Mouse (Mus musculus): ENCODE data around the gene Haghl. TPM values are rescaled to one million over a fixed set of nuclear protein-coding genes. Genes with fewer than 3 reads are reported as not detected.

The Haghl gene
- polyA plus RNA-seq, 1 experiment from 2014 or later = 76.4 TPM

- Histone ChIP-seq H3K27me3 (ENCODE audit: control insufficient read depth, insufficient read depth, low read length) (no peaks in the 10 kb centered on the region), H3K4me1 (ENCODE audit: control insufficient read depth, insufficient read depth, low read length) (peaks cover 18% of the 10 kb centered on the region), H3K4me2 (no peak overlapping the region), H3K4me3 (ENCODE audit: low read depth, low read length) (no peak overlapping the region), H3K36me3 (ENCODE audit: control insufficient read depth, insufficient read depth, low read length) (peaks cover 20% of the 10 kb centered on the region), H3K27ac (ENCODE audit: low read depth, low read length) (no peak overlapping the region), H3K9ac (ENCODE audit: low read length) (no peak overlapping the region), H3K9me3 (ENCODE audit: control insufficient read depth, low read length) (no peaks in the 10 kb centered on the region)
- DNase-seq (ENCODE audit: low spot score, missing footprints) = no peak
- ATAC-seq (ENCODE audit: low FRiP score) = no peak
- WGBS = 84% methylated on average over 6 of the region's 6 CpGs
Measured at GRCm38 (mm10) chr17:25781339-25781738, 4.1 kb downstream of the Haghl start.

DNA sequence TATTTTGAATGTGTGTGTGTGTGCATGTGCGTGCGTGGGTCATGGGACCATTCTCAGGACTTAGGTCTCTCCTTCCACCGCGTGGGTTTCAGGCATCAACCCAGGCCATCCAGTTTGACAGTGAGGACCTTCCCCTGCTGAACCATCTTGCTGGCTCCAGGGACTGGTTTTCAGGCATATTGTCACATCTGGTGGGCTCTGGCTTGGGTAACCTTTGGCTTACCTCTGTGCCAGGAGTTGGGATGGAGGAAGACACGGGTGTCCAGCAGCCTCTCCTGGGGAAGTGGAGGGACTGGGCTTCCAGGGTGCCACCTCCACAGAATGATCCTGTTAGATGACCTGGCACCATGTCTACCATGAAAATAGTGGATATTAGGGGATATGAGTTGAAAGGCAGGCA, 7.5 kb downstream of the Haghl start:
- Histone ChIP-seq H3K36me3 (ENCODE audit: control insufficient read depth, insufficient read depth, low read length) (peaks cover 12% of the 10 kb centered on the region), H3K4me2 (no peak overlapping the region)
- ATAC-seq (ENCODE audit: low FRiP score) = no peak

DNA sequence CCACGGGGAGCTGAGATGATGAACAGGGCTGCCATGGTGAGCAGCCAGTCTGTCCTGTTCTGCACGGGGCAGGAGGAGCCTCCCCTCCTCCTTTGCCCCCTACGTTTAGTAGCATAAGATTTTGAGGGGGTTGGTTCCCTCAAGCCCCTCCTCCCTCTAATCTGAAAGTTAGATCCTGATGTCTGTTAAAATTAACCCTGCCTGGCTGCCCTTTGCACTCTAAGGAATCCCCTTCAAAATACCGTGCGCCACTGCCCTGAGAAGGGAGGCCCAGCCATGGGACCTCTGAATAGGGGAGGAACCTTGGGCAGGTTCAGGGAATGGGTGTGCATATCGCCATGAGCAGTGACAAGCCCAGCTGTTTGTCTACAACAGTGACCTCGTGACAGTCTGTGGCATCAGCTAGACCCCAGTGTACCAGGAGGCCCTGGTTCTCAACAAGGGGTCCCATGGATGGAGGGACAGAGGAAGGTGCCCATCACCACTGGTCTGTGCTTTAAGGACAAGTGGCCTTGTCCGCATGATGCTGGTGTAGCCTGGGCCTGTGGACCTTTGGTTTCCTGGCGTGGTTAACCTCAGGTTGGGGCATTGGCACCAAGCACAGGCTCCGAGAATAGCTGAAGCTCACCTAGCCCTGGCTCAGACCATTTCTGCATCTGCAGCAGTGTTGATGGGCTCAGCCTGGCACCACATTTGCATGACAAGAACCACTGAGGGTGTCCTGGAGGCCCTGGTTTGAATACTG, 10.0 kb downstream of the Haghl start:
- H3K4me2 ChIP-seq = no peak overlapping the region
- H3K4me1 ChIP-seq (ENCODE audit: control insufficient read depth, insufficient read depth, low read length) = peaks cover 4% of the 10 kb centered on the region; the same call in 1 of the 2 replicates
- 81% methylated on average over 10 of the region's 10 CpGs for WGBS
- no peak for DNase-seq (ENCODE audit: low spot score, missing footprints)
- no peak overlapping the region for H3K9ac ChIP-seq (ENCODE audit: low read length)
- no peaks in the 10 kb centered on the region for H3K9me3 ChIP-seq (ENCODE audit: control insufficient read depth, low read length)
- H3K27ac ChIP-seq (ENCODE audit: low read depth, low read length) = no peak overlapping the region
- no peaks in the 10 kb centered on the region for H3K36me3 ChIP-seq (ENCODE audit: control insufficient read depth, insufficient read depth, low read length)
- no peaks in the 10 kb centered on the region for H3K27me3 ChIP-seq (ENCODE audit: control insufficient read depth, insufficient read depth, low read length)
- no peak for ATAC-seq (ENCODE audit: low FRiP score)
- H3K4me3 ChIP-seq (ENCODE audit: low read depth, low read length) = no peak overlapping the region

More for the DNA sequence above, 7.5 kb downstream of the Haghl start:
- Histone ChIP-seq H3K27ac (ENCODE audit: low read depth, low read length) (no peak overlapping the region), H3K9ac (ENCODE audit: low read length) (no peak overlapping the region), H3K27me3 (ENCODE audit: control insufficient read depth, insufficient read depth, low read length) (no peaks in the 10 kb centered on the region), H3K4me1 (ENCODE audit: control insufficient read depth, insufficient read depth, low read length) (peaks cover 4% of the 10 kb centered on the region; the same call in 1 of the 2 replicates), H3K9me3 (ENCODE audit: control insufficient read depth, low read length) (no peaks in the 10 kb centered on the region), H3K4me3 (ENCODE audit: low read depth, low read length) (no peak overlapping the region)
- DNase-seq (ENCODE audit: low spot score, missing footprints) = no peak
- 91% methylated on average over 5 of the region's 5 CpGs for WGBS

DNA sequence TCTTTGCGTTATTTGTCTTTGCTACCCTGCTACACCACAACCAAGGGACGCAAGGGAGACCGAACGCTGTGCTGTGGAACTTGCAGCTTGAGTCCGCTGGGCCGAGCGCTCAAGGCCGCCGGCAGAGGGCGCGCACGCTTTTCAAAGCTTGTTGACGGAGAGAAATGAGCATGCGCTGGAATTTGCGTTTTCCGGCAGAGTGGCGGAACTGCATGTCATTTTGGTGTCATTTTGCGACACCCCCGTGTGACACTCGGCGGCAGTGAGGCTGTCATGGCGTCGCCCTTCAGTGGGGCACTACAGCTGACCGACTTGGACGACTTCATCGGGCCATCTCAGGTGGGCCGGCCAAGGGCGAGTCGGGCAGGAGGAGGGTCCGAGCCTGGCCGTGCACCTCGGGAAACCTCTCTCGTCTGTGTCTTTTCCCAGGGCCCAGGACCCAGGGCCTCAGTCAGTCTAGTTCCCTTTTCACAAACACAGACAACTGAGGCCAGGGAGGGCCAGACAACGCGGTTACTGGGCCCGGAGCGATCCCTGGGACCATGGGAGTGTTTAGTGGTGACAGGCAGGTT, 11.8 kb downstream of the Haghl start, which contains the start of gene Narfl:
Narfl (plus strand) TSS at position 228 of the 572 bp plus-strand sequence.
- Histone ChIP-seq H3K4me3 (ENCODE audit: low read depth, low read length) (peak within 1 kb of the TSS; percentile 67), H3K9me3 (ENCODE audit: control insufficient read depth, low read length) (no peaks in the 10 kb centered on the region), H3K4me1 (ENCODE audit: control insufficient read depth, insufficient read depth, low read length) (peaks cover 4% of the 10 kb centered on the region; the same call in 1 of the 2 replicates), H3K9ac (ENCODE audit: low read length) (peak within 1 kb of the TSS; percentile 76), H3K36me3 (ENCODE audit: control insufficient read depth, insufficient read depth, low read length) (no peaks in the 10 kb centered on the region), H3K4me2 (peak within 1 kb of the TSS; percentile 70), H3K27me3 (ENCODE audit: control insufficient read depth, insufficient read depth, low read length) (no peaks in the 10 kb centered on the region), H3K27ac (ENCODE audit: low read depth, low read length) (no peak within 1 kb of the TSS)
- peak; percentile 86 for ATAC-seq (ENCODE audit: low FRiP score)
- DNase-seq (ENCODE audit: low spot score, missing footprints) = peak; percentile 100
- WGBS = under 1% methylated on average over 37 of the region's 37 CpGs

DNA sequence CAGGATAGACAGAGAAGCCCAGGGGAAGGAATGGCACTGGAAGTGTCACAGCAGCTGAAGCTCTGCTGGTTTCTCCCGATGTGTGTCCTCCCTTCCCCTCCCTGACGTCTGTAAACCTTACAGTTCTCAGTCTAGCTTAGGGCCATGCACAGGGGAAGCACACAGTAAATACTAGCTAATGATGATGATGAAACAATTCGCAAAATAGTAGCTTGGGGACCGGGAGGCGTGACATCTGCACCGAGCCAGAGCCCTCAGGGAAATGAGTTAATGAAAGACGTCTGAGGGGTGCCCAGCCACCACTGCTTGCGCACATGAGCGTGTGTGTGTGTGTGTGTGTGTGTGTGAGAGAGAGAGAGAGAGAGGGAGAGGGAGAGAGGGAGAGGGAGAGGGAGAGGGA, 16.1 kb downstream of the Haghl start:
- H3K36me3 ChIP-seq (ENCODE audit: control insufficient read depth, insufficient read depth, low read length) = no peaks in the 10 kb centered on the region
- no peak overlapping the region for H3K4me3 ChIP-seq (ENCODE audit: low read depth, low read length)
- WGBS = 69% methylated on average over 9 of the region's 9 CpGs
- H3K9ac ChIP-seq (ENCODE audit: low read length) = no peak overlapping the region
- H3K27me3 ChIP-seq (ENCODE audit: control insufficient read depth, insufficient read depth, low read length) = 0 out of 2 replicates have a peak, but pooled peaks cover 3% of the 10 kb centered on the region
- H3K4me2 ChIP-seq = no peak overlapping the region
- H3K9me3 ChIP-seq (ENCODE audit: control insufficient read depth, low read length) = no peaks in the 10 kb centered on the region
- H3K4me1 ChIP-seq (ENCODE audit: control insufficient read depth, insufficient read depth, low read length) = peaks cover 4% of the 10 kb centered on the region; the same call in 1 of the 2 replicates
- no peak overlapping the region for H3K27ac ChIP-seq (ENCODE audit: low read depth, low read length)
- no peak for ATAC-seq (ENCODE audit: low FRiP score)
- no peak for DNase-seq (ENCODE audit: low spot score, missing footprints)

- Histone ChIP-seq H3K27me3 (ENCODE audit: control insufficient read depth, insufficient read depth, low read length) (peaks cover 7% of the 10 kb centered on the region), H3K4me1 (ENCODE audit: control insufficient read depth, insufficient read depth, low read length) (0 out of 2 replicates have a peak, but pooled peaks cover 5% of the 10 kb centered on the region), H3K4me2 (no peak overlapping the region), H3K36me3 (ENCODE audit: control insufficient read depth, insufficient read depth, low read length) (no peaks in the 10 kb centered on the region), H3K9ac (ENCODE audit: low read length) (no peak overlapping the region), H3K9me3 (ENCODE audit: control insufficient read depth, low read length) (no peaks in the 10 kb centered on the region), H3K4me3 (ENCODE audit: low read depth, low read length) (no peak overlapping the region), H3K27ac (ENCODE audit: low read depth, low read length) (no peak overlapping the region)
- DNase-seq (ENCODE audit: low spot score, missing footprints) (no peak), ATAC-seq (ENCODE audit: low FRiP score) (no peak)
- 62% methylated on average over 5 of the region's 5 CpGs for WGBS
Measured at GRCm38 (mm10) chr17:25765886-25766285, 19.6 kb downstream of the Haghl start.

GRCm38 (mm10) chr17:25762591-25762990, 22.9 kb downstream of the Haghl start:
- Histone ChIP-seq H3K4me2 (no peak overlapping the region), H3K27ac (ENCODE audit: low read depth, low read length) (no peak overlapping the region)
- WGBS = 40% methylated on average over 3 of the region's 3 CpGs

GRCm38 (mm10) chr17:25761561-25761970, 23.9 kb downstream of the Haghl start:
- no peak overlapping the region for H3K4me2 ChIP-seq
- DNase-seq (ENCODE audit: low spot score, missing footprints) = no peak
- H3K9ac ChIP-seq (ENCODE audit: low read length) = no peak overlapping the region
- ATAC-seq (ENCODE audit: low FRiP score) = no peak
- WGBS = 33% methylated on average over 4 of the region's 4 CpGs
- H3K4me3 ChIP-seq (ENCODE audit: low read depth, low read length) = no peak overlapping the region
- H3K4me1 ChIP-seq (ENCODE audit: control insufficient read depth, insufficient read depth, low read length) = 0 out of 2 replicates have a peak, but pooled peaks cover 5% of the 10 kb centered on the region
- no peaks in the 10 kb centered on the region for H3K9me3 ChIP-seq (ENCODE audit: control insufficient read depth, low read length)
- no peaks in the 10 kb centered on the region for H3K36me3 ChIP-seq (ENCODE audit: control insufficient read depth, insufficient read depth, low read length)
- H3K27me3 ChIP-seq (ENCODE audit: control insufficient read depth, insufficient read depth, low read length) = peaks cover 4% of the 10 kb centered on the region
- no peak overlapping the region for H3K27ac ChIP-seq (ENCODE audit: low read depth, low read length)

More at GRCm38 (mm10) chr17:25762591-25762990, 22.9 kb downstream of the Haghl start:
- Histone ChIP-seq H3K9me3 (ENCODE audit: control insufficient read depth, low read length) (no peaks in the 10 kb centered on the region), H3K9ac (ENCODE audit: low read length) (no peak overlapping the region), H3K4me3 (ENCODE audit: low read depth, low read length) (no peak overlapping the region), H3K4me1 (ENCODE audit: control insufficient read depth, insufficient read depth, low read length) (0 out of 2 replicates have a peak, but pooled peaks cover 5% of the 10 kb centered on the region), H3K27me3 (ENCODE audit: control insufficient read depth, insufficient read depth, low read length) (peaks cover 4% of the 10 kb centered on the region), H3K36me3 (ENCODE audit: control insufficient read depth, insufficient read depth, low read length) (no peaks in the 10 kb centered on the region)
- DNase-seq (ENCODE audit: low spot score, missing footprints) (no peak), ATAC-seq (ENCODE audit: low FRiP score) (no peak)

DNA sequence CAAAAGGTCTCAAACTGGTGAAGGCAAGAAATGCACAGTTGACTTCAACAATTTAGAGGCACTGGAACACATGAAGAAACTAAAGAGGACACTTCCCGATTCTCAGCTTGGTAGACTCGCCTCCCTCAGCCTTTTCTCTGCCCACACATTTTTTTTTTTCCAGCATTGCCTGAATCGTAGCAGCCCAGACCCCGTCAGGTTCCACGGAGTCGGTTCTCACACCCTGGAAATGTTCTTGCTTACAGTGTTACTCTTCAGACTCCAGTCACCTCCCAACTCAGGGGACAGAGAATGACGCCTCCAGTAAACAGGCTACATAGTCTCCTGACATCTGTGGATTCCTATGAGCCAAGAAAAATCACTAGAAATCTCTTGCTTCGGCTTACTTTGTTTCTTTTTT, 25.3 kb downstream of the Haghl start:
- Histone ChIP-seq H3K4me3 (ENCODE audit: low read depth, low read length) (no peak overlapping the region), H3K27ac (ENCODE audit: low read depth, low read length) (no peak overlapping the region), H3K4me2 (no peak overlapping the region), H3K4me1 (ENCODE audit: control insufficient read depth, insufficient read depth, low read length) (0 out of 2 replicates have a peak, but pooled peaks cover 5% of the 10 kb centered on the region), H3K9ac (ENCODE audit: low read length) (no peak overlapping the region), H3K36me3 (ENCODE audit: control insufficient read depth, insufficient read depth, low read length) (no peaks in the 10 kb centered on the region), H3K27me3 (ENCODE audit: control insufficient read depth, insufficient read depth, low read length) (peaks cover 4% of the 10 kb centered on the region), H3K9me3 (ENCODE audit: control insufficient read depth, low read length) (no peaks in the 10 kb centered on the region)
- DNase-seq (ENCODE audit: low spot score, missing footprints) = no peak
- ATAC-seq (ENCODE audit: low FRiP score) = no peak
- WGBS = 86% methylated on average over 8 of the region's 8 CpGs
